Mouse (Mus musculus): ENCODE results near the gene Cenpo. TPM values are rescaled to one million over a fixed set of nuclear protein-coding genes. Genes with fewer than 3 reads are reported as not detected.

Gene Cenpo
- total RNA-seq, 2 experiments from 2014 or later: 4.8 to 22.8 TPM

- no peak for ATAC-seq (replicated peaks; ENCODE audit: low FRiP score, poor library complexity, severe bottlenecking)
Measured at GRCm38 (mm10) chr12:4158179-4158578, 75.9 kb downstream of the Cenpo start.

GRCm38 (mm10) chr12:4157466-4157865 is 76.6 kb downstream of the Cenpo start:
- ATAC-seq (replicated peaks; ENCODE audit: low FRiP score, poor library complexity, severe bottlenecking): no peak

GRCm38 (mm10) chr12:4151969-4152368 is 82.1 kb downstream of the Cenpo start:
- ATAC-seq (replicated peaks; ENCODE audit: low FRiP score, poor library complexity, severe bottlenecking): no peak

- no peak for ATAC-seq (replicated peaks; ENCODE audit: low FRiP score, poor library complexity, severe bottlenecking)
Measured at GRCm38 (mm10) chr12:4150936-4151335, 83.2 kb downstream of the Cenpo start.

Other genes starting within 250 kb of the Cenpo start
- gene Efr3b, start 195.4 kb downstream of the Cenpo start, total RNA-seq (2015; ENCODE audit: low replicate concordance): not detected in 2 replicates
- 9.2 TPM in 1 of 2 replicates, not detected in the other for gene Efr3b, start 195.4 kb downstream of the Cenpo start, total RNA-seq (2017; ENCODE audit: low replicate concordance)
- 0.63 and 0.96 TPM in 2 replicates for gene Dnajc27, start 151.7 kb downstream of the Cenpo start, total RNA-seq (2015; ENCODE audit: low replicate concordance)
- 0.26 and 4.2 TPM in 2 replicates for gene Dnajc27, start 151.7 kb downstream of the Cenpo start, total RNA-seq (2017; ENCODE audit: low replicate concordance)
- 0.38 and 2.3 TPM in 2 replicates for gene Adcy3, start 101.2 kb downstream of the Cenpo start, total RNA-seq (2015; ENCODE audit: low replicate concordance)
- 0.42 and 5.3 TPM in 2 replicates for gene Adcy3, start 101.2 kb downstream of the Cenpo start, total RNA-seq (2017; ENCODE audit: low replicate concordance)
- 0.42 and 3.7 TPM in 2 replicates for gene Ptrhd1, start 267 bp downstream of the Cenpo start, total RNA-seq (2015; ENCODE audit: low replicate concordance)
- gene Ptrhd1, start 267 bp downstream of the Cenpo start, total RNA-seq (2017; ENCODE audit: low replicate concordance): 1.3 and 1.5 TPM in 2 replicates
- gene Ncoa1, start 242.9 kb upstream of the Cenpo start, total RNA-seq (2015; ENCODE audit: low replicate concordance): 6.9 and 23.2 TPM in 2 replicates
- 3.1 and 7.5 TPM in 2 replicates for gene Ncoa1, start 242.9 kb upstream of the Cenpo start, total RNA-seq (2017; ENCODE audit: low replicate concordance)

Measured in erythroblast, adult 5-6 weeks (primary cell).